Mouse (Mus musculus): ENCODE results near the gene St6galnac6. TPM values are rescaled to one million over a fixed set of nuclear protein-coding genes. Genes with fewer than 3 reads are reported as not detected.

St6galnac6 gene
- total RNA-seq, 2 experiments from 2014 or later, result 99.1 to 104 TPM

DNA sequence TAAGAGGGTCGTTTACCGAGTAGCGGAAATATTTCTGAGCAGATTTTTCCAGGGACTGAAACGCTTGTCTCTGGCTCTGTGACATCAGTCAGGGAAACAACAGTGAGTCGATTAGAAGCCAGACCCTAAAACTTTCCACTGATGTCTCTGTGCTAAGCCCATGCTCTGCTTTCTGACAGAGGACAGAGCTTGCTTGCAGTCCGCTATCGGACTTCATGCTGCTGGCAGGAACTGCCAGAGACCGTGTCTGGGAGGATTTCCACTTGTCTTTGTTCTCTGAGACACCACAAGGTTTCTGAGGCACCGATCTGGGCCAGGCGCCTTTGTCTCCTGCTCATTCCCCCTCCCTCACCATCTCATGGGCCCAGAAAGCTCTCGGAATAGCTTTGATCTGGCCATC is 68.3 kb downstream of the St6galnac6 start:
- DNase-seq (ENCODE audit: low spot score in 2 of 2), result no peak

DNA sequence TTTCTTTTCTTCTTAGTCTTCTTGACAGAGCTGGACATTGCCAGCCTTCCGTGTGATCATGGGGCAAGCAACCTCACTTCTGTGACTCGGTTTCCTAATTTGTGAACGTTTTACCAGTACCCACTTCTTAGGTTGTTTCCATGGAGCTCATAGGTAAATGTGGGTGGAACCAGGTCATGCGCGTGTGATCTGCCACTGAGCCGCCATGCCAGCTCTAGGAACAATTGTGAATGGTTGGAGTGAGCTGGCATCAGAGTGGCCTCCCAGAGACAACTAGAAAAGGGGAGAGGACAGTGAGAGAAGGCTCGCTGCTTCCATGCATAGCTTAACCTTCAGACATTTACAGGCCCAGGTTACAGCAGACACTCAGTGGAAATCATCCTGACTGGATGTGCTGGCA is 68.7 kb downstream of the St6galnac6 start:
- DNase-seq (ENCODE audit: low spot score in 2 of 2), result no peak

DNA sequence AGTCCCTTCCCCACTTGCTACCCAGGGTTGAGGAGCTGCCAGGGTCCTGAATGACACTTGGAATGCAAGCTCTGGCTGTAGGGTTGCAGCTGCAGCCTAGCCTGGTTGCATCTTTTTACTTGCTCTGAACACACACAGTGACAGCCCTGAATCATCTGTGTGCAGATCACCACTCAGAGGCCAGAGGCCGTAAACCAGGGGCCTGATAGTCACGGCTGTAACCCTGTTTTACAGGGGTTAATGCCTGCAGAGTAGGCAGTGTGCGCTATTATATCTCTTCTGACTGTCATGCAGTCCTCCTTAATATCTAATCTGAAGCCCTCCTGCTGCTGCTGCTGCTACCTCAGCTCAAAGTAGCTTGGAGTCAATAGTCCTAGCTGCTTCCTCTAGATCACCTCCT is 70.4 kb downstream of the St6galnac6 start:
- no peak for DNase-seq (ENCODE audit: low spot score in 2 of 2)

Small RNA genes within 50 kb of the gene (microRNA-seq; reads per million reads assigned to microRNA genes)
- gene Mir1954, result 0 reads per million in 2 experiments

Other genes with a start within 250 kb of the St6galnac6 start
- gene Ciz1, start 247.4 kb upstream of the St6galnac6 start, total RNA-seq (2021), result 10 to 100 TPM; 74.6 to 75.0 TPM
- 100 to 1,000 TPM; 715 to 725 TPM for gene Dnm1, start 246.4 kb upstream of the St6galnac6 start, total RNA-seq (2021)
- 100 to 1,000 TPM; 163 to 168 TPM for gene 1110008P14Rik, start 217.8 kb upstream of the St6galnac6 start, total RNA-seq (2021)
- gene Lcn2, start 211.5 kb upstream of the St6galnac6 start, total RNA-seq (2021), result 1 to 10 TPM; 2.4 to 2.9 TPM
- 10 to 100 TPM; 42.0 to 42.5 TPM for gene Ptges2, start 203.8 kb upstream of the St6galnac6 start, total RNA-seq (2021)
- 1 to 10 TPM; 3.4 TPM for gene Naif1, start 149.3 kb upstream of the St6galnac6 start, total RNA-seq (2021)
- 10 to 100 TPM; 46.0 to 48.9 TPM for gene Slc25a25, start 148.3 kb upstream of the St6galnac6 start, total RNA-seq (2021)
- gene Fam102a, start 64.4 kb upstream of the St6galnac6 start, total RNA-seq (2021), result 10 to 100 TPM; 34.8 to 38.0 TPM
- 10 to 100 TPM; 69.6 to 88.4 TPM for gene Dpm2, start 28.9 kb upstream of the St6galnac6 start, total RNA-seq (2021)
- gene Pip5kl1, start 24.9 kb upstream of the St6galnac6 start, total RNA-seq (2021), result 1 to 10 TPM; 6.4 to 7.1 TPM
- under 1 TPM; 0.45 to 0.64 TPM for gene 9430097D07Rik, start 24.0 kb upstream of the St6galnac6 start, total RNA-seq (2021)
- gene St6galnac4, start 12.6 kb upstream of the St6galnac6 start, total RNA-seq (2021), result 10 to 100 TPM; 41.9 to 47.1 TPM
- gene Ak1, start 22.0 kb downstream of the St6galnac6 start, total RNA-seq (2021), result 100 to 1,000 TPM; 109 TPM
- 10 to 100 TPM; 25.9 to 28.2 TPM for gene Eng, start 46.9 kb downstream of the St6galnac6 start, total RNA-seq (2021)
- gene Fpgs, start 104.4 kb downstream of the St6galnac6 start, total RNA-seq (2021), result 10 to 100 TPM; 17.1 to 17.2 TPM
- 10 to 100 TPM; 86.8 to 92.1 TPM for gene Cdk9, start 113.4 kb downstream of the St6galnac6 start, total RNA-seq (2021)
- gene Sh2d3c, start 121.3 kb downstream of the St6galnac6 start, total RNA-seq (2021), result 10 to 100 TPM; 34.7 to 40.3 TPM
- gene 6330409D20Rik, start 141.3 kb downstream of the St6galnac6 start, total RNA-seq (2021), result 1 to 10 TPM; 2.1 to 3.2 TPM
- gene Tor2a, start 157.5 kb downstream of the St6galnac6 start, total RNA-seq (2021), result 10 to 100 TPM; 28.9 to 32.9 TPM
- gene Ttc16, start 175.9 kb downstream of the St6galnac6 start, total RNA-seq (2021), result under 1 TPM; 0.71 to 0.94 TPM
- gene Ptrh1, start 176.1 kb downstream of the St6galnac6 start, total RNA-seq (2021), result 10 to 100 TPM in 1 of 2 experiments, 1 to 10 TPM in 1; 5.4 to 11.5 TPM
- under 1 TPM; 0.75 to 0.76 TPM for gene Cfap157, start 184.7 kb downstream of the St6galnac6 start, total RNA-seq (2021)
- gene Stxbp1, start 247.5 kb downstream of the St6galnac6 start, total RNA-seq (2021), result 100 to 1,000 TPM; 525 to 547 TPM